Mouse (Mus musculus) gastrocnemius, postnatal 25 days (tissue): ENCODE measurements around the gene Agrn. TPM values are rescaled to one million over a fixed set of nuclear protein-coding genes. Genes with fewer than 3 reads are reported as not detected.

ENCODE experiments used
- DNase-seq: peaks from one replicate; pipeline ENCODE4 v3.0.0; 2022
- long read RNA-seq, 2 experiments: library from polyadenylated mRNA; stranded (forward); transcript quantifications; one replicate each; pipeline ENCODE4 v2.0.0; 2021
- total RNA-seq, 2 experiments: library from RNA; stranded (reverse); gene quantifications; 1 replicate in 1 of 2; 2 replicates in 1 of 2; pipeline ENCODE4 v1.2.3; 2021

Gene Agrn
- 10 to 100 TPM in 1 of 2 experiments, 1 to 10 TPM in 1; 9.7 to 11.3 TPM for total RNA-seq
- long read RNA-seq, experiment 1, partial matches to known transcripts, result 1 of 4 reads
- long read RNA-seq, experiment 1, other reads (novel, unspliced or antisense), result 3 of 4 reads
- long read RNA-seq, experiment 2, partial matches to known transcripts, result 3 of 10 reads
- long read RNA-seq, experiment 2, other reads (novel, unspliced or antisense), result 7 of 10 reads

DNA sequence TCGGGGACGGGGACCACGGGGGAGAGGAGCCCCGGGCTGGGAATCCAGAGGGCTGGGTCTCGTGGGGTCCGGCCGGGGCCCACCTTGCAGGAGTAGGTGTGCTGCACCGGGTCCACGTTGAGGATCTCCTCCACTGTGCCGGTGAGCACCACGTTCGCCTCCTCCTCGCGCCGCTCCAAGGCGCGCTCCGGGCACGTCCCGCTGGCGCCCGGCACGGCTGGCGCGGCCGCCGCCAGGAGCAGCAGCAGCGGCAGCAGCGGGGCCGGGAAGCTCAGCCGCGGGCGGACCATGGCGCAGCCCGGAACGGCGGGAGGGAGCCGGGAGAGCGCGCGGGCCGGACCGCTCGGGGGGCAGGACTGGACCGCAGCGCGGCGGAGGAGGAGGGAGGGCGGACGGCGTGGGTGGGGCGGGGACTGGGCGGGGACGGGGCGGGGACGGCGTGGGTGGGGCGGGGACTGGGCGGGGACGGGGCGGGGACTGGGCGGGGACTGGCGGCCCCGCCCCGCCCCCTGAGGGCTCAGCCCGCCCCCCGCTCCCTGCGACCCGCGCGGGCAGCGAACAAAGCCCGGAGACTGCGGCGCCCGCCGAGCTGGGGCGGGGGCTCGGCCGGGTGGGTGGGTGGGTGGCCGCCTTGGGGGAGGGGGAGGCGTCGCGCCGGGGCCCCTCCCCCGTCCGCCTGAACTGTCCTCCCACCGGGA, at the start of gene Agrn:
TSS of gene Agrn (minus strand) at position 358 of the 698 bp plus-strand sequence.
- peak; percentile 77 for DNase-seq

DNA sequence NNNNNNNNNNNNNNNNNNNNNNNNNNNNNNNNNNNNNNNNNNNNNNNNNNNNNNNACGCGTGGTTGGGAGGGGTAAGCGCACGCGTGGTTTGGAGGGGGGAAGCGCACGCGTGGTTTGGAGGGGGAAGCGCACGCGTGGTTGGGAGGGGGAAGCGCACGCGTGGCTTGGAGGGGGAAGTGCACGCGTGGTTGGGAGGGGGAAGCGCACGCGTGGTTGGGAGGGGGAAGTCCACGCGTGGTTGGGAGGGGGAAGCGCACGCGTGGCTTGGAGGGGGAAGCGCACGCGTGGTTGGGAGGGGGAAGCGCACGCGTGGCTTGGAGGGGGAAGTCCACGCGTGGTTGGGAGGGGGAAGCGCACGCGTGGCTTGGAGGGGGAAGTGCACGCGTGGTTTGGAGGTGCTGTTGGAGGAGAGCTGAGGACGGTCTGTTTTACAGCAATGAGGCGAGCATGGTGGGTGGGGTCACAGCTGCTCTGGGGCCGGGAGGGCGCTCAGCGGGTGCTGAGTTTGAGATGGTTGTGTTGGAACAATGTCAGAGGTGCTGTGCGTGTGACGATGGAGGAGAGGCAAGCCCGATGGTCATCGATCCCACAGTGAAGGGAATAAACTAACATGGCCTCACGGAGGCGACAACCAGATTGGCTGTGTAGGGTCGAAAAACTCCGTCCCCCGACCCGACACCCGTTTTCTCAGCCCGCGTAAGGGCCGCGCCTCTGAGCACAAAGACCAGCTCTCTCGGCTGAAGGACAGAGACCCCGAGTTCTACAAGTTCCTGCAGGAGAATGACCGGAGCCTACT, 39.6 kb upstream of the Agrn start:
- DNase-seq, result no peak

- DNase-seq, result peak; percentile 89
Measured at GRCm38 (mm10) chr4:156235808-156236533, 38.7 kb upstream of the Agrn start, which contains the start of gene Noc2l. Noc2l (plus strand) TSS chr4:156236010.

DNA sequence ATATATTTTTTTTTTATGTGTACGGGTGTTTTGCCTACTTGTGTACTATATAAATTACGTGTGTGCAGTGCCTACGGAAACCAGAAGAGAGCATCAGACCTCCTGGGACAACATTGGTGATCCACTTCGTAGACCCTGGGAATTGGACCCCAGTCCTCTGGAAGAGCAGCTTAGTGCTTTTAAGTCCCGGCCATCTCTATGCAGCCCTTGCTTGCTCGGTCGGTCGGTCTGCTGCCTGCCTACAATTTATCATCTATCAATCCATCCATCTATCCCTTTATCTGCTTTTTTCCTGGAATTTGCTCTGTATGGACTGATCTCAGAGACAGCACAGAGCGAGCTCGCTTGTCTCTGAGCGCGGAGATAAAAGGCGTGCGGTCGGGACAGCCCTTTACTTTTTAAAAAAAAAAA, 38.1 kb upstream of the Agrn start:
- no peak for DNase-seq

DNA sequence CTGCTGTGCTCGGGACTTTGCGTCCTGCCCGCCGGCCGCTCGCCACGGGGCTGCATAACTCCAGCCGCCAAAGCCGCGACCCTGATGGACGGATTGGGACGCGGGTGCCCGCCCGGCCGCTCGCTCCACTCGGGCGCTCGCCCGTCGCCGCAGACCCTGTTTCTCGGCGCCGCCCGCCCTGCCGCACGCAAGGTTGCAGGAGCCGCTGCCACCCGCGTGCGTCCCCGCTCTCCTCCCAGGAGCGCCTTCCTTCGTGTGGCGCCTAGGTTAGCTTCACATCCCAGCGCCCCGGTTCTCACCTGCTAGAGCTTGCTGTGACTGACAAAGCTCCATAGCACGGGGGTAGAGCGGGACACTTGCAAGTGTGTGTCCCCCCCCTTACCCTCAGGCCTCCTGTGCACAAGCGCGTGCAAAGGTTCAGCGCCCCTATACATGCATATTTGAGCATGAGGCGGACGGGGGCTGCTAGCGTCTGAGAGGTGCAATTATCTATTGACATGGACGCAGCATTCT, 37.5 kb upstream of the Agrn start, which contains the start of gene Plekhn1:
TSS of gene Plekhn1 (minus strand) at position 157 of the 513 bp plus-strand sequence.
- peak; percentile 75 for DNase-seq

DNA sequence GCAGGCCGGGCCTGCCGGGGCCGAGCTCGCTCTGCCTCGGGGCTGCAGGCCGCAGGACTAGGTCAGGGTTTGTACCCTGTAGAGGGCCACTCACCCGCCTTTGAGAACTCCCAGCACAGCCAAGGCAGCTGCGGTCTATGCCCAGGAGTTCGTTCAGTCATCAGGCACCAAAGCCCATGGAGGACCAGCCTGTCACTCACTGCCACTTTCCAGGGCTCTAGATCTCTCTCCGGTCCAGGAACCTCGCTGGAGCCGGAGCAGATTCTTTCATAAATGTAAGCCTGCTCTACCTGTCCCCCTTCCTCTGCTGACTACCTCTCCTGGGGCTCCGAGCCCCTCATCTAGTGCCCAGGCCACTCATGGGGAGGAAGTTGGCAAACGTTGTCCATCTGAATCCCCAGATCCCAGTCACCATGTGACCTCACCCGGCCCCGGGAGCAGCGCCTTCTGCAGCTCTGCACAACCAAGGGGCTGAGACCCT, 36.8 kb upstream of the Agrn start:
- DNase-seq, result no peak

- DNase-seq, result no peak
Measured at GRCm38 (mm10) chr4:156228393-156229024, 31.2 kb upstream of the Agrn start.

DNA sequence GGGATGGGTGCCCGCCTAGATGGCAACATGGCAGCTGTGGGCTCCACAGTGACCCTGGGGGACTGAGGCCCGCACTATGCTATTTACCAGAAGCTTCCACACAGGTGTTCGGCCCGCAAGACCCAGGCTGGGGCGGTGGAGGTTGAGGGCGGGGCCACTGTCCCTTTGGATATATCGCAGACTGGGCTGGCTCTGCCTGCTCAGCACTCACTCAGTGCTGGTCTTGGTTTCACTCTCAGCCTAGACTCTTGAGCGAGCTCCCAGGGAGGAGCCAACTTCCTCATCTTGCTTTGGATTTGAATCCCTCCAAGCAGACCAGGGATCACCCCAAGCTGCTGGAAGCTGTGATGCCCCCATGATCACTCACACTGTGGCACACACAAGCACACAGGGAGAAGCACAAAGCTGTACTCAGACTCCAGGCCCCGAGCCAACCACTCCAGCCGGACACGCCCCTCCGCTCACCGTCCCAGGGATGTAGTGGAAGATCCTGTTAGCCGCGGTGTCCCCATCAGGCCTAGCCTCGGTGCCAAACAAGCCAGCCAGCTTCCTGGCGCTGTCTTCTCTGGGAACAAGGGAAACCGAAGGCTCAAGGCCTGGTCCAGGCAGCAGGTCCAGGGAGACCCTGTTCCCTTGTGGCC, 30.6 kb upstream of the Agrn start:
- no peak for DNase-seq

DNA sequence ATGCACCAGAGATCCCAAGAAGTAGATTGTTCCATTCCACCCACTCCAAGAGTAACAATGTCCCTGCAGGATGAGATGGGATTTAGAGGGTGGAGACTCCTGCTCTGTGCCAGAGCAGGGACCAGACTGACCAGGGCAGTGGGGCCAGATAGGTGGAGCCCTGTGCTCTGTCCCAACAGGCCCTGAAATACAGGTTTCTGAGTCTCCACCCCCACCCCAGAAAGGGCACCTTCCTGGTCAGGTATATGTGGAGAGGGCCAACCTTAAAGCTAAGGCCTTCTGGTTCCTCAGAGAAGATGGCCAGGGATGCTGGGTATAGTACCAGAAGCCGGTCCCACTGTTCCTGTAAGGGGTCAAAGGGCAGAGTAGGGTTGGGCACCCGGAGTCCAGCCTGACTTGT, 27.0 kb upstream of the Agrn start:
- no peak for DNase-seq

DNA sequence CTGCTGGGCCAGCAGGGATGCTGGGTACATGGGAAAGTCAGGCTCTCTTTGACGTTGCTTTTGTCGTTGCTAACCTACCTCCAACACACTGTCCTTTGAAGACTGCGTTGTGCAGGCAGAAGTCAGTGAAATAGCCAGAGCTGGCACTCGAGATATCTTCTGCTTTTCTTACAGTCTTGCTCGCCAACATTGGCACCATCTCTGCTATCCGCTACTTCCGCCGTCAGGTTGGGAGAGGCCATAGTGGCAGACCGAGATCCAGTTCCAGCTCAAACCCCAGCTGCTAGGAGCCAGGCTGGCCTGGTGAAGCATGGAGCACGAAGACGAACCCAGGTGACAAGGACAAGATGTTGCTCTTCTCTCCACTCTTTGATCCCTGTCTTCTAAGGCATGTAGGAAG, 22.6 kb upstream of the Agrn start:
- no peak for DNase-seq

- no peak for DNase-seq
Measured at GRCm38 (mm10) chr4:156217838-156218237, 20.6 kb upstream of the Agrn start.

DNA sequence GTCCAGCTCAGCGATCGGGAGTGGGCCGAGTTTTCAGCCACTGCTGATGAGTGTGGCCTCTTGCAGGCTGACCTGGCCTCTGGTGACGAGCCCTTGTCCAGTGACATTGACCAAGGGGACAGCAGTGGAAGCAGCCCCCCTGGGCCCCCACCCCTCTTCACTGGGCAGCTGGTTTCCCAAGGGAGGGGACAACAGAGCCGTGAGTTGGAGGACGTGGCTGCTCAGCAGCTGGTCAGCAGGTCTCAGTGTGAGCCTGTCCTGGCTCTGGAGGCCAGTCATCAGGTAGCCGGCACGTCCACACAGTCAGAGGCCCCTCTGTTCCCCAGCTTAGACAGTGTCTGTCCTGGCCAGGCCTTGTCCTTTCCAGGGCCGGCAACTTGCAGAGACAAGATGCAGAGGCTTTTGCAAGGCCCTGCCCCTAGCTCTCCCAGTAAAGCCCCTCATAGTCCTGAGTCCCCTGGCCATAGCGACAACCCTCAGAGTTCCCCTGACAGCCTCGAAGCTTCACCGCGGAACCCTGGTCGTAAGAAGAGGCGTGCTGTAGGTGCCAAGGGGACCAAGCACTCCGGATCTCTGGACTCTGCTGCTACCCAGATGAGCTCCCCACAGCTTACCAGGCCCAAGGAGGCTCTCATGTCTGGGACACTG, 19.9 kb upstream of the Agrn start:
- peak; percentile 49 for DNase-seq

- DNase-seq, result no peak
Measured at GRCm38 (mm10) chr4:156216196-156216595, 18.9 kb upstream of the Agrn start.

GRCm38 (mm10) chr4:156215649-156216048, 18.4 kb upstream of the Agrn start, which contains the start of gene Perm1:
Perm1 (plus strand) TSS chr4:156215868.
- DNase-seq, result peak; percentile 85

GRCm38 (mm10) chr4:156213134-156213533, 15.8 kb upstream of the Agrn start:
- no peak for DNase-seq

- no peak for DNase-seq
Measured at GRCm38 (mm10) chr4:156209963-156210635, 12.8 kb upstream of the Agrn start.

DNA sequence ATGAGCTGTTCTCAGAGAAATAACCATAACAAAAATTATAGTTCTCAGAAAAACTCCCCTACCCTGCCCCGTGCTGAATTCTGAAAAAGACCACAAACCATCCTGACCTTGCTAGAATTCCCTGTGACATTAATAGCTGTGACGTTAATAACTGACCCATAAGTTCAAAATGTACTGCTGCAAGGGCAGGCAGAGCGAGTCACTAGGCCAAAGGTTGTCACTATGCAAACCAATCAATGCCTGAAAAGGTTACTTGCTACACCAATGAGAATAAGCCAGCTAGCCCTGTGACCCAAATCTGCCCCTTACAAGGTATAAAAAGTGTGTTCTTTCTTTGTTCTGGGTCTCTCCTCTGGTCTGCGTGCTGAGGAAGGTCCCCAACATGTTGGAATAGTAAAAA, 11.6 kb upstream of the Agrn start:
- DNase-seq, result no peak

DNA sequence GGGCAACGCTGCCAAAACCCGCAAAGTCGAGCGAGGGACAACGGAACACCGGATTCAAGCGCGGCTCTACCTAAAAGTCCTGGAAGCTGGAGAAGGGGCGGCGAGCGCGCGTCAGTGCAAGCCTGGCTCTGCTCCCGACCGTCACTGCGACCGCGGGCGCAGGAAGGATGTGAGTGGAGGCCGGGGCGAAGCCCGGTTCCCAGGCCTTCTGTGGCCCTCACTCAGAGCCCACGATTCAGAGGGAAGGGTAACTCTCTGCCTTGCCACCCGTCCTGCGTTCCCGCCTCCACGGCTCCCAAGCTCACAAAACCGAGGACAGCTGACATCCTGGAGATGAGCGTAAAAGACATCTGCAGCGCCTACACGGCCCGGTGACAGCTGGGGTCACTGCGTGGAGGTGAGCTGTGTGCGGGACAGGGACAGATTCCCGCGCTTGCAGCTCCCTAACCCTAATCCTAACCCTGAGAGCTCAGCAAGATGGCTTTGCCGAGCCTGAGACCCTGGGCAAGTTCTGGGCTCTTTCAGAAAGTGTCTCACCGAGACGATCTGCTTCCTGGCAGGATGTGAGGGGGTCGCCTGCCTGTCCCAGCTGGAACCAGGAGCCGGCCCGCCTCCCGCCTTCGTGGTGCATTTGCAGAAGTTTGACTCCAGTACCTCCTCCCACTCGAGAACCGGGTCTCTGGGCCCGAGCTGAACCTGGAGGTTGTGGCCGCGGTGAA, 6.3 kb upstream of the Agrn start:
- no peak for DNase-seq

- DNase-seq, result peak; percentile 81
Measured at GRCm38 (mm10) chr4:156203001-156203412, 5.7 kb upstream of the Agrn start, which contains the start of gene AW011738. AW011738 (plus strand) TSS chr4:156203304.
